Mouse (Mus musculus): ENCODE data around the gene Slc36a2. TPM values are rescaled to one million over a fixed set of nuclear protein-coding genes. Genes with fewer than 3 reads are reported as not detected.

Gene Slc36a2
- total and polyA plus RNA-seq, 3 experiments, result not detected

- TF ChIP-seq TAL1 (IDR thresholded peaks at IDR 0.05; ENCODE audit: low read length) (no peak), E2F4 (IDR thresholded peaks at IDR 0.05; ENCODE audit: borderline replicate concordance, low read depth, low read length) (no peak), MAX (IDR thresholded peaks at IDR 0.05; ENCODE audit: low read length) (no peak), MAFK (IDR thresholded peaks at IDR 0.05; ENCODE audit: borderline replicate concordance, low read depth, low read length) (no peak), POLR2AphosphoS2 (IDR thresholded peaks at IDR 0.05; ENCODE audit: low read length) (no peak), KAT2A (conservative IDR thresholded peaks at IDR 0.05; ENCODE audit: low read depth, low read length) (no peak), EP300 (IDR thresholded peaks at IDR 0.05; ENCODE audit: low read depth in 1 of 2, low read length in 2 of 2) (peak; percentile 60 to 84), NRF1 (IDR thresholded peaks at IDR 0.05; ENCODE audit: insufficient read depth, low read depth, low read length, poor library complexity, severe bottlenecking) (no peak), GABPA (IDR thresholded peaks at IDR 0.05; ENCODE audit: low read depth, low read length) (no peak), ETS1 (IDR thresholded peaks at IDR 0.05; ENCODE audit: low read depth, low read length) (peak; percentile 61), CTCF (IDR thresholded peaks at IDR 0.05 in 2 of 3, conservative IDR thresholded peaks at IDR 0.05 in 1 of 3; ENCODE audit: control insufficient read depth in 1 of 3, insufficient read depth in 1 of 3, low read depth in 2 of 3, low read length in 3 of 3, poor library complexity in 1 of 3, severe bottlenecking in 1 of 3) (no peak), RCOR1 (IDR thresholded peaks at IDR 0.05; ENCODE audit: low read depth, low read length) (peak; percentile 67; the same call in 1 of the 2 replicates), JUND (IDR thresholded peaks at IDR 0.05; ENCODE audit: low read depth, low read length) (no peak), SIN3A (IDR thresholded peaks at IDR 0.05; ENCODE audit: low read length) (0 out of 2 replicates have a peak, but pooled peaks have one; percentile 13), GATA1 (IDR thresholded peaks at IDR 0.05; ENCODE audit: low read depth, low read length) (peak; percentile 95), MYC (IDR thresholded peaks at IDR 0.05; ENCODE audit: low read depth, low read length) (0 out of 2 replicates have a peak, but pooled peaks have one; percentile 15)
- Histone ChIP-seq H3K4me1 (ENCODE audit: control insufficient read depth in 1 of 2, insufficient read depth in 2 of 2, low read length in 2 of 2) (peaks cover 24 to 28% of the 10 kb centered on the region in 2 experiments), H3K9me3 (replicated peaks; ENCODE audit: insufficient read depth, low read length) (no peaks in the 10 kb centered on the region), H3K9ac (ENCODE audit: control insufficient read depth, low read depth, low read length, poor library complexity, severe bottlenecking) (no peak overlapping the region), H3K27ac (ENCODE audit: control insufficient read depth, low read depth, low read length) (no peak overlapping the region), H3K27me3 (ENCODE audit: control insufficient read depth in 1 of 2, insufficient read depth in 2 of 2, low read length in 2 of 2) (no peaks in the 10 kb centered on the region), H3K79me2 (ENCODE audit: control insufficient read depth, insufficient read depth, low read length, poor library complexity) (no peaks in the 10 kb centered on the region), H3K4me3 (ENCODE audit: control insufficient read depth in 1 of 2, insufficient read depth in 1 of 2, low read depth in 2 of 2, low read length in 2 of 2) (no peak overlapping the region), H3K36me3 (ENCODE audit: control insufficient read depth in 1 of 2, insufficient read depth in 2 of 2, low read length in 2 of 2) (peaks cover 0 to 31% of the 10 kb centered on the region in 2 experiments; a peak in 2 of 4 replicates)
- DNase-seq (ENCODE audit: low read depth, low spot score), result no peak
Measured at GRCm38 (mm10) chr11:55133204-55133603, 51.7 kb downstream of the Slc36a2 start.

- H3K79me2 ChIP-seq (ENCODE audit: control insufficient read depth, insufficient read depth, low read length, poor library complexity), result no peaks in the 10 kb centered on the region
- peaks cover 0 to 43% of the 10 kb centered on the region in 2 experiments; a peak in 2 of 4 replicates for H3K36me3 ChIP-seq (ENCODE audit: control insufficient read depth in 1 of 2, insufficient read depth in 2 of 2, low read length in 2 of 2)
- peak overlapping the region in 1 of 2 experiments; percentile 10; a peak in 1 of 4 replicates for H3K4me3 ChIP-seq (ENCODE audit: control insufficient read depth in 1 of 2, insufficient read depth in 1 of 2, low read depth in 2 of 2, low read length in 2 of 2)
- DNase-seq (ENCODE audit: low read depth, low spot score), result peak; percentile 63
- H3K9me3 ChIP-seq (replicated peaks; ENCODE audit: insufficient read depth, low read length), result no peaks in the 10 kb centered on the region
- peaks cover 32 to 41% of the 10 kb centered on the region in 2 experiments for H3K4me1 ChIP-seq (ENCODE audit: control insufficient read depth in 1 of 2, insufficient read depth in 2 of 2, low read length in 2 of 2)
- peak overlapping the region; percentile 50 for H3K9ac ChIP-seq (ENCODE audit: control insufficient read depth, low read depth, low read length, poor library complexity, severe bottlenecking)
- H3K27ac ChIP-seq (ENCODE audit: control insufficient read depth, low read depth, low read length), result peak overlapping the region; percentile 93
- no peaks in the 10 kb centered on the region for H3K27me3 ChIP-seq (ENCODE audit: control insufficient read depth in 1 of 2, insufficient read depth in 2 of 2, low read length in 2 of 2)
- TF ChIP-seq GABPA (IDR thresholded peaks at IDR 0.05; ENCODE audit: low read depth, low read length) (no peak), GATA1 (IDR thresholded peaks at IDR 0.05; ENCODE audit: low read depth, low read length) (0 out of 2 replicates have a peak, but pooled peaks have one; percentile 1), MEF2A (IDR thresholded peaks at IDR 0.05; ENCODE audit: extremely low read depth, insufficient replicate concordance, low read depth, low read length, poor library complexity, severe bottlenecking) (no peak)
Measured at GRCm38 (mm10) chr11:55131946-55132345, 52.9 kb downstream of the Slc36a2 start.

Measured in MEL (cell line).